Mouse (Mus musculus): Measurements from ENCODE around the gene Gm5617. TPM values are rescaled to one million over a fixed set of nuclear protein-coding genes. Genes with fewer than 3 reads are reported as not detected.
"Not testable (repeated sequence)": the region's sequence is repeated elsewhere in the genome, so short reads cannot be mapped to it uniquely, and the experiment has no call there.

The Gm5617 gene
- polyA plus RNA-seq, 2 experiments from 2014 or later = 13.9 to 24.9 TPM

- no peak for ATAC-seq
These were observed 7.8 kb downstream of the Gm5617 start for GRCm38 (mm10) chr9:48503001-48503400.

DNA sequence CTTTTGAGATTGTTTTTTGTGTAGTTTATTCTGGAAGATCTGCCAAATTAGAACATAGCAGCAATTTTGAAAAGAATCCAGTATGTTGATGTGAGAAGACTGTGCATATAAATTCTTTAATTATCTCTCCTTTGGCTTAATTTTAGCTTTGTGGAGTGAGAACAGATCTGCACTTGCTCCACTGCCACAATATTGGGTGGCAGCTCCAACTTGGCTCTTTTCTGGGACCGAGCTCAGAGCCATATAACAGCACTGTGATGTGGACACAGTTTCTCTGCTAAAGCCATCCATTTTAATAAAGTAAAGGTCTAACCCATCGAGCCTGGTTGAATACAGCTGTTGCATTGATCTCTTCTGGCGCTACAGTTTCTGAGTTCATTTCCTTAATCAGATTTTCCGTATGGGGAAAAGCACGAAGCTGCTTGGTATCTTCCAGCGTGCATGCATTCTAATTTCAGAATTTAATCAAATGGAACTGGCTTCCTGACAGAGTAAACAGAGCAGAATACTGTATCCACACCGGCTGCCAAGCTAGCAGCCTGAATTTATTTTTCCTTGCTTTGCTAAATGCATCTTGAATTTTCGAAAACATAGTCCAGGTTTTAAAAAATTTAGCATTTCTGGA is 9.6 kb downstream of the Gm5617 start:
- ATAC-seq = no peak

- ATAC-seq = no peak
These were observed 14.9 kb downstream of the Gm5617 start for GRCm38 (mm10) chr9:48510134-48510533.

GRCm38 (mm10) chr9:48515332-48515731 is 20.1 kb downstream of the Gm5617 start:
- no peak for ATAC-seq

- ATAC-seq = no peak
These were observed 21.6 kb downstream of the Gm5617 start for GRCm38 (mm10) chr9:48516615-48517371.

GRCm38 (mm10) chr9:48517372-48518130 is 22.3 kb downstream of the Gm5617 start:
- ATAC-seq = no peak

DNA sequence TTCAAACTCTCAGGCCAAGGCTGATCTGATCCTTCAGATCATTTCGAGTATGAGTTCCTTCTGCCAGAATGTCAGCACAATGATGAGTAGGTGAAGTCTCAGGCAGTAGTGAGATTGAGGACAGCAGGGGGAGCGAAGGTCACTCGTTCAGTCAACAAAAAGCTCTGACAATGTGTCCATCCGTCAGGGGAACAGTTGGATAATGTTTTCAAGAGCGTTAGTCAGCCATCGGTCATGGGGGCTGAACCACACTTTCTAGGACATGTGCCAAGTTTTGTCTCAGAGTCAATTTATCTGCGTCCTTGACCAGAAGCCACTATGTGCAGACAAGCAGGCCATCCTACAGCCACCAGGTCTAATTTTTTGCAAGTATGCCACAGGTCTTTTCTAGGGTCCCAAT is 25.2 kb downstream of the Gm5617 start:
- ATAC-seq = not testable (repeated sequence)

DNA sequence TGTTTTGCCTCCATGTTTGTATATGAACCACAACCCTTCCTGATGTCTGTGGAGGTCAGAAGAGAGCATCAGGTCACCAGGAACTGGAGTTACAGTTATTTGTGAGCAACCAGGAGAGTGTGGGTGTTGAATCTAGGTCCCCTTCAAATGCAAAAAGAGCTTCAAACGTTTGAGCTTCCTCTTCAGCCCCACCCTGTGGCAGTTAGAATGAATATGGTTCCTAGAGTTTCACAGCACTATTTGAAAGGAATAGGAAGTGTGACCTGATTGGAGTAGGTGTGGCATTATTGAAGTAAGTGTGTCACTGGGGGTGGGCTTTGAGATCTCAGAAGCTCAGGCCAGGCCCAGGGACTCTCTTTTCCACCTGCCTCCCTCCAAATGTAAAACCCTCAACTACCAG is 30.3 kb downstream of the Gm5617 start:
- peak; percentile 68 for ATAC-seq

DNA sequence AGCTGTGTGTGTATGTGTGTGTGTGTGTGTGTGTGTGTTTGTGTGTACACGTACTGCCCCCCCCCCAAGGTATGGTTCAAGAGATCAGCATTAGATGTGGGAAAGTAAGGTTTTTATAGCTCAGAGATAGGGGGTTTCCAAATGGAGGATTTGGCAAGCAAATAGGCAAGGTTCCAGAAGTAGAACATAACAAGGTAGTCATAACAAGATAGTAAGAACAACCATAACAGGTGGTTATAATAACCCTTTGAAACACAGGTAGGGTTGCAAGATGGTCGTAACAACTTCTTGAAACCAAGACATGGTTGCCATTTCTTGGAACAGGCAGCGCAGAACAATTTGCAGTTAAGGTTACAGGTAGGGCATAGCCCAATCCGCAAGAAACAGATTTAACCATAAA is 31.3 kb downstream of the Gm5617 start:
- peak; percentile 77 for ATAC-seq

- ATAC-seq = no peak
These were observed 36.1 kb downstream of the Gm5617 start for GRCm38 (mm10) chr9:48531294-48531693.

DNA sequence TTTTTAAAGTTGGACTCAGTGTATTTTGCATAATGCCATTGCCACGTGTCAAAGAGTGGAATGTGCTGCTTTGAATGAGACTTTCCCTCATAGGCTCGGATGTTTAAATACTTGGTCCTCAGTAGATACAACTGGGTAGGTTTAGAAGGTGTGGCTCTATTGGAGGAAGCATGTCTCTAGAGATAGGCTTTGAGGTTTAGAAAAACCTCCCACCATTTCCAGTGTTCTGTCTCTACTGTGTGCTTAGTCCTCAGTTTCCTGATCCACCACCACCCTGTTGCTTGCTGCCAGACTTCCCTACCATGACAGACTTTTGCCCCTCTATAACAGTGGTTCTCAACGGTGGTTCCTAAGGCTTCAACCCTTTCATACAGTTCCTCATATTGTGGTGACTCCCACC is 37.0 kb downstream of the Gm5617 start:
- ATAC-seq = peak; percentile 70

- peak; percentile 44 for ATAC-seq
These were observed 37.5 kb downstream of the Gm5617 start for GRCm38 (mm10) chr9:48532730-48533129.

GRCm38 (mm10) chr9:48536414-48536813 is 41.2 kb downstream of the Gm5617 start:
- ATAC-seq = no peak

DNA sequence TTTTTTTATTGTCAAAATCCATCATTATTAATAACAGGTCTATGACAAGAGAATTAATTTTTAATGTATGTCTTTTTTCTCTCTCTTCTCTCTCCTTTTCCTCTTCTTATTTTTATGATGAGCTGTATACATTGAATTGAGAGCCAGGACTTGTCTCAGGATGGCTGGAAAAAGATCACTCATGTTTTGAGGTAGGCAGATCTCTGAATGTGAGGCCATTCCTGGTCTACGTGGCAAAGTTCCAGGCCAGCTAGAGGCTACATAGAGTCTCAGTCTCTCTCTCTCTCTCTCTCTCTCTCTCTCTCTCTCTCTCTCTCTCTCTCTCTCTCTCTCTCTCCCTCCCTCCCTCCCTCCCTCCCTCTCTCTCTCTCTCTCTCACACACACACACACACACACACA is 42.4 kb downstream of the Gm5617 start:
- ATAC-seq = not testable (repeated sequence)

DNA sequence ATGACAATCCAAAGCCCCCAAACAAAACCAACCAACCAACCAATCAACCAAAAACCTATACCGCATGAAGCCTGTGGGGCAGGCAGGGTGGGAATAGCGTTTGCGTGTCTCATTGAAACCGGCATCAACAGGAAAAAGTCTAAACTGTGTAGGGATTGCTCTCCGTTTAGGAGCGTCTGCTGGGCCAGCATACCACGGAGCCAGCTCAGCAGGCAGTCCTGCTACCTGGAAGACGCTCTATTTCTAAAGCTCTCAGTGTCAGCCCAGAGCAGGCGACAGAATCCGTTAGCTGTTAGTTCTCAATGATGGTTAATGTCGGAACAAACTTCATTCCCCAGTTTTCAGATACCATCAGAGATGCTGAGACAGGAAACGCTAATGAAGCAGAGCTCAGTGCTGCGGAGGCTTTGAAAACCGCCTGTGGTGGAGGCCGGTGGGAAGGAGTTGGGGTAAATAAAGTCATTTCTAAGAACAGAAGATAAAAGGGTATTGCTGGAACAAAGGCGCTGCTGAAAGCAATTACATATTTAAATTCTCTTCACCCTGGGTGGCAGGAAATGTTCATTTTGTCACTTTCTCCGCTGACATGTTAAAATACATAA is 42.9 kb downstream of the Gm5617 start:
- ATAC-seq = peak; percentile 88

DNA sequence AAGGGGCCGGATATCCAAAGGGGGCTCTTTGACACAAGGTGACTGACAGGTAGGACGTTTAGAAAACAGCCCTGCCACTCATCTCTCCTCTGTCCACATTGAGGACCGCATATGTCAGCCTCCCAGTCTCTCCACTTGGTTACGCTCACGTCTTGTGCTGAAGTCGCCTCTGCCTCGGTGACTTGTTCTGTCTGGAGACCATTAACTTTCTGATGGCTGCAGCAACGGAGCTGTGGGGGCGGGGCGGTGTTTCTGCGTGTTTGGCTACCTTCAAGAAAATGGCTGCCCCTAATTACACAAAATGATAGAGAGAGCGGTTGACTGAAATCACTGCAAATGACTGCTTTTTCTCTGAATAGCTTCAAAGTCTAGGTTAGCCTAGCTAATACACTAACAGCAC is 43.4 kb downstream of the Gm5617 start:
- ATAC-seq = no peak

Other genes with a start within 250 kb of the Gm5617 start
- under 1 TPM; 0.09 to 0.57 TPM for gene Nxpe2, start 142.0 kb upstream of the Gm5617 start, polyA plus RNA-seq (2017; shearing (Covaris generic))
- gene Rexo2, start 14.8 kb upstream of the Gm5617 start, polyA plus RNA-seq (2017; shearing (Covaris generic)) = 100 to 1,000 TPM; 138 to 156 TPM
- gene Rbm7, start 143 bp upstream of the Gm5617 start, polyA plus RNA-seq (2017; shearing (Covaris generic)) = 100 to 1,000 TPM; 139 to 156 TPM
- gene Nnmt, start 109.7 kb downstream of the Gm5617 start, polyA plus RNA-seq (2017; shearing (Covaris generic)) = not detected